ENCODE assay signal across 15 mouse cellular contexts in the genomic region with DNA sequence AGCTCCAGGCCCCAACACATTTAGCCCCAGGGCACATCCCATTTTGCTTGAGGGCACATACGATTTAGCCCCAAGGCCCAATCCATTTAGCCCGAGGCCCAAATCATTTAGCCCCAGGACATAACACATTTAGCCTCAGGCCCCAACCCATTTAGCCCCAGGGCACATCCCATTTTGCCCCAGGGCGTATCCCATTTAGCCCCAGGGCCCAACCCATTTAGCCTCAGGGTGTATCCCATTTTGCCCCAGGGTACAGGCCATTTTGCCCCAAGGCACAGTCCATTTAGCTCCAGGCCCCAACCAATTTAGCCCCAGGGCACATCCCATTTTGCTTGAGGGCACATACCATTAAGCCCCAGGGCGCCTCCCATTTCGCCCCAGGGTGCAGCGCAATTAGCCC. TPM values are rescaled to one million over a fixed set of nuclear protein-coding genes. Genes with fewer than 3 reads are reported as not detected.
"Had no signal": no experiment of that assay in that cellular context is flagged by ENCODE, and none has a peak within 500 bp of the region (broad histone marks: within the 10 kb centered on the region; RNA-seq: fewer than 3 reads in every experiment).

No protein-coding gene starts in this region.

RNA-seq across cellular contexts. Expression of gene Vmn1r3, which starts 9.0 kb away (rescaled TPM):
- polyA plus RNA-seq: liver, embryonic 16.5 days; lung, adult 2 months; lung, embryonic 15.5 days; lung, postnatal 0 days; macrophage; midbrain, embryonic 11.5 days; midbrain, embryonic 13.5 days; midbrain, embryonic 15.5 days; midbrain, postnatal 0 days; neural tube, embryonic 12.5 days; neural tube, embryonic 14.5 days; spleen, adult 2 months; stomach, embryonic 15.5 days; urinary bladder, adult 2 months had no signal

RNA-seq across cellular contexts. Expression of gene Vmn1r2, which starts 9.1 kb away (rescaled TPM):
- polyA plus RNA-seq: liver, embryonic 16.5 days; lung, adult 2 months; lung, embryonic 15.5 days; lung, postnatal 0 days; macrophage; midbrain, embryonic 11.5 days; midbrain, embryonic 13.5 days; midbrain, embryonic 15.5 days; midbrain, postnatal 0 days; neural tube, embryonic 12.5 days; neural tube, embryonic 14.5 days; spleen, adult 2 months; stomach, embryonic 15.5 days; thymus, adult 2 months; urinary bladder, adult 2 months had no signal
